Comparison of ENCODE assay signal across 8 mouse cellular contexts in genomic region chr6:90735396-90736036, GRCm38 (mm10).
DNase-seq lines count a peak whose midpoint lies in the region; ATAC-seq lines count a peak whose summit lies in the region.

No protein-coding gene starts in this region.

- peaks cover 58% of the 10 kb centered on the region for H3K27me3 ChIP-seq in erythroblast, embryonic 14.5 days (ENCODE audit: control insufficient read depth)
- H3K27me3 ChIP-seq in neural tube, embryonic 11.5 days (ENCODE audit: control insufficient read depth, insufficient read depth, low read length) = no peaks in the 10 kb centered on the region
- H3K27me3 ChIP-seq in liver, embryonic 15.5 days = peaks cover 69% of the 10 kb centered on the region

- H3K9ac ChIP-seq in neural tube, embryonic 11.5 days (ENCODE audit: low read length) = peak overlapping the region; percentile 74; the same call in 1 of the 2 replicates
- H3K9ac ChIP-seq in liver, embryonic 15.5 days = no peak overlapping the region

- WGBS in neural tube, embryonic 11.5 days = 25% methylated on average over 4 of the region's 4 CpGs
- 34% methylated on average over 4 of the region's 4 CpGs for WGBS in liver, embryonic 15.5 days (ENCODE audit: insufficient replicate concordance)

- no peaks in the 10 kb centered on the region for H3K36me3 ChIP-seq in erythroblast, embryonic 14.5 days (ENCODE audit: control insufficient read depth)
- H3K36me3 ChIP-seq in neural tube, embryonic 11.5 days (ENCODE audit: control insufficient read depth, insufficient read depth, low read length) = no peaks in the 10 kb centered on the region
- no peaks in the 10 kb centered on the region; the same call in 1 of the 2 replicates for H3K36me3 ChIP-seq in liver, embryonic 15.5 days (replicated peaks)

- intact Hi-C loops in left cerebral cortex, postnatal 10 days (cut with DNase I) = loop anchor here (5.0 to 10.0 kb wide), 2 partner anchors 82 to 409 kb away; no protein-coding TSS in a partner anchor

- H3K27ac ChIP-seq in neural tube, embryonic 11.5 days (ENCODE audit: low read depth, low read length) = no peak overlapping the region
- H3K27ac ChIP-seq in liver, embryonic 15.5 days (replicated peaks) = no peak overlapping the region

- no peaks in the 10 kb centered on the region for H3K9me3 ChIP-seq in erythroblast, embryonic 14.5 days (ENCODE audit: control insufficient read depth, low read length)
- no peaks in the 10 kb centered on the region for H3K9me3 ChIP-seq in neural tube, embryonic 11.5 days (ENCODE audit: control insufficient read depth, low read length)
- no peaks in the 10 kb centered on the region for H3K9me3 ChIP-seq in liver, embryonic 15.5 days (replicated peaks)

- peaks cover 34% of the 10 kb centered on the region for H3K4me1 ChIP-seq in erythroblast, embryonic 14.5 days (ENCODE audit: control insufficient read depth)
- peaks cover 10% of the 10 kb centered on the region for H3K4me1 ChIP-seq in neural tube, embryonic 11.5 days (ENCODE audit: control insufficient read depth, insufficient read depth, low read length)
- H3K4me1 ChIP-seq in liver, embryonic 15.5 days (replicated peaks) = peaks cover 45% of the 10 kb centered on the region

- no peak for DNase-seq in neural tube, embryonic 11.5 days (ENCODE audit: low spot score)
- DNase-seq in neural tube, embryonic 10.5 days (ENCODE audit: extremely low spot score, low spot score) = no peak
- no peak for DNase-seq in urinary bladder, adult 18-20 months (ENCODE audit: low spot score in 2 of 2)
- no peak for DNase-seq in left cerebral cortex, postnatal 10 days (ENCODE audit: extremely low spot score in 1 of 2, low spot score in 2 of 2)
- DNase-seq in spleen, postnatal 14 days (ENCODE audit: low spot score in 2 of 2) = no peak

- peak overlapping the region; percentile 94 for H3K4me2 ChIP-seq in neural tube, embryonic 11.5 days (ENCODE audit: low read depth)
- peak overlapping the region; percentile 94 for H3K4me2 ChIP-seq in liver, embryonic 15.5 days

- peak overlapping the region; percentile 66 for H3K4me3 ChIP-seq in erythroblast, embryonic 14.5 days (replicated peaks)
- H3K4me3 ChIP-seq in neural tube, embryonic 11.5 days (ENCODE audit: low read depth, low read length) = peak overlapping the region; percentile 73
- peak overlapping the region; percentile 68 for H3K4me3 ChIP-seq in liver, embryonic 15.5 days (replicated peaks)

- no peak for ATAC-seq in erythroblast, adult 5-6 weeks (replicated peaks; ENCODE audit: low FRiP score, poor library complexity, severe bottlenecking)
- ATAC-seq in neural tube, embryonic 11.5 days (ENCODE audit: insufficient read depth, low FRiP score, low TSS enrichment) = 0 out of 2 replicates have a peak, but pooled peaks have one; percentile 9
- ATAC-seq in liver, embryonic 15.5 days (ENCODE audit: insufficient read depth) = no peak
